Comparison of ENCODE assay signal across 8 mouse cellular contexts in the genomic region with DNA sequence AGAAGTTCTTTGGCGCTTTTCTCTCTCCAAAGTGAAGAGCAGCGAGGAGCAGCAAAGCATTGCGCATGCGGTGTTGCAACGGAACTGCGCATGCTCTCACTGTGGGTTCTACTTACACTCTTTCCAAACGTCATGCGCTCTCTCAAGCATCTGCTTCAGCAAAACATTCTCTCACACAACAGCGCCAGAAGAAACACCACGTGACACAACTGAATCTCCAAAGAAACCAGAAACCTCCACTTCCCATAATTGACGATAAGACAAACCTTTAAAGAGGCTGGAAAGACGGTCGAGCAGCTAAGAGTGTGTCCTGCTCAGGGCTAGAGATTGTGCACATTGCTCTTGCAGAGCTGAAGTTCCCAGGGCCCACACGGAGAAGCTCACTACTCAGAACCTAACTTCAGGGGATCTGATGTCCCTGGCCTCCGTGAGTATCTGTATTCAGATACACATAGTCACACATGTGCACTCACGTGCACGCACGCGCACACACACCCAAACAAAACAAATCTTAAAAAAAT. TPM values are rescaled to one million over a fixed set of nuclear protein-coding genes. Genes with fewer than 3 reads are reported as not detected.
DNase-seq lines count a peak whose midpoint lies in the region; ATAC-seq lines count a peak whose summit lies in the region.

No protein-coding gene starts in this region.

- intact Hi-C loops in left cerebral cortex, postnatal 4 days (cut with DNase I), result no loop called here

- peak; percentile 50 for DNase-seq in cerebellum, adult 11 months
- DNase-seq in embryonic facial prominence, embryonic 11.5 days (ENCODE audit: low spot score), result peak; percentile 74
- DNase-seq in heart, adult 18-20 months, result peak; percentile 83 to 87
- peak; percentile 69 for DNase-seq in kidney, adult 11 months
- DNase-seq in left cerebral cortex, postnatal 4 days, result peak; percentile 37
- DNase-seq in midbrain, embryonic 10.5 days (ENCODE audit: low spot score), result peak; percentile 48
- peak; percentile 90 for DNase-seq in skeletal muscle tissue, adult 2 months (ENCODE audit: low read depth, low spot score)

- peak overlapping the region; percentile 60 for H3K9ac ChIP-seq in embryonic facial prominence, embryonic 11.5 days (replicated peaks; ENCODE audit: low read length)

- peak overlapping the region; percentile 23 for H3K4me2 ChIP-seq in embryonic facial prominence, embryonic 11.5 days (ENCODE audit: low read depth, low read length)

- H3K27ac ChIP-seq in embryonic facial prominence, embryonic 11.5 days (replicated peaks; ENCODE audit: low read depth, low read length), result no peak overlapping the region; the same call in 1 of the 2 replicates
- peak overlapping the region; percentile 77 for H3K27ac ChIP-seq in midbrain, embryonic 10.5 days (replicated peaks)

- H3K4me1 ChIP-seq in embryonic facial prominence, embryonic 11.5 days (ENCODE audit: control insufficient read depth, insufficient read depth, low read length), result no peaks in the 10 kb centered on the region
- H3K4me1 ChIP-seq in midbrain, embryonic 10.5 days, result peaks cover 4% of the 10 kb centered on the region; the same call in 1 of the 2 replicates

- no peaks in the 10 kb centered on the region for H3K36me3 ChIP-seq in embryonic facial prominence, embryonic 11.5 days (replicated peaks; ENCODE audit: control insufficient read depth, insufficient read depth, low read depth, low read length)
- H3K36me3 ChIP-seq in midbrain, embryonic 10.5 days, result no peaks in the 10 kb centered on the region

- H3K27me3 ChIP-seq in embryonic facial prominence, embryonic 11.5 days (ENCODE audit: control insufficient read depth, insufficient read depth, low read length), result no peaks in the 10 kb centered on the region
- H3K27me3 ChIP-seq in midbrain, embryonic 10.5 days (ENCODE audit: low read depth, poor library complexity, severe bottlenecking), result no peaks in the 10 kb centered on the region

- ATAC-seq in cerebellum, adult (ENCODE audit: insufficient number of reproducible peaks, low FRiP score, low TSS enrichment), result no peak
- ATAC-seq in embryonic facial prominence, embryonic 11.5 days (replicated peaks; ENCODE audit: insufficient number of reproducible peaks, low FRiP score, low TSS enrichment, low read depth), result no peak

- no peaks in the 10 kb centered on the region for H3K9me3 ChIP-seq in embryonic facial prominence, embryonic 11.5 days (replicated peaks; ENCODE audit: control insufficient read depth, low read length)
- no peaks in the 10 kb centered on the region for H3K9me3 ChIP-seq in midbrain, embryonic 10.5 days (replicated peaks)

- WGBS in embryonic facial prominence, embryonic 11.5 days, result 54% methylated on average over 19 of the region's 19 CpGs
- WGBS in midbrain, embryonic 10.5 days, result 61% methylated on average over 19 of the region's 19 CpGs

- H3K4me3 ChIP-seq in embryonic facial prominence, embryonic 11.5 days (ENCODE audit: low read depth, low read length), result peak overlapping the region; percentile 23
- peak overlapping the region; percentile 48 for H3K4me3 ChIP-seq in midbrain, embryonic 10.5 days

RNA-seq across cellular contexts. Expression of a gene that starts 29.8 kb away (rescaled TPM):
- polyA plus RNA-seq in embryonic facial prominence, embryonic 11.5 days (2014; fragmentation: Nextera tagmentation; extraction: Ambion mirVana), result 14.1 and 14.3 TPM in 2 replicates
- total RNA-seq in heart, adult 18-20 months (2021), result 10 to 100 TPM; 26.0 to 32.6 TPM
- 10 to 100 TPM; 27.9 TPM for total RNA-seq in left cerebral cortex, postnatal 4 days (2021)
- polyA plus RNA-seq in midbrain, embryonic 10.5 days (2016; fragmentation: Nextera tagmentation; extraction: Ambion mirVana), result 13.5 and 16.9 TPM in 2 replicates

RNA-seq across cellular contexts. Expression of a gene that starts 39.5 kb away (rescaled TPM):
- polyA plus RNA-seq in embryonic facial prominence, embryonic 11.5 days (2014; fragmentation: Nextera tagmentation; extraction: Ambion mirVana), result 40.5 and 46.6 TPM in 2 replicates
- 10 to 100 TPM; 28.9 to 32.8 TPM for total RNA-seq in heart, adult 18-20 months (2021)
- 100 to 1,000 TPM; 113 to 121 TPM for total RNA-seq in left cerebral cortex, postnatal 4 days (2021)
- polyA plus RNA-seq in midbrain, embryonic 10.5 days (2016; fragmentation: Nextera tagmentation; extraction: Ambion mirVana), result 136 and 158 TPM in 2 replicates

RNA-seq across cellular contexts. Expression of a gene that starts 58.6 kb away (rescaled TPM):
- 10.4 and 19.9 TPM in 2 replicates for polyA plus RNA-seq in embryonic facial prominence, embryonic 11.5 days (2014; fragmentation: Nextera tagmentation; extraction: Ambion mirVana)
- 10 to 100 TPM; 11.5 to 12.4 TPM for total RNA-seq in heart, adult 18-20 months (2021)
- 10 to 100 TPM; 73.3 to 78.0 TPM for total RNA-seq in left cerebral cortex, postnatal 4 days (2021)
- polyA plus RNA-seq in midbrain, embryonic 10.5 days (2016; fragmentation: Nextera tagmentation; extraction: Ambion mirVana), result 1.9 and 2.0 TPM in 2 replicates

Comparison
In these comparisons a context has a peak if more than half of its experiments do, and no peak if none do; other contexts are left out.
1. DNase-seq: peak in every context shown above with its lines; median percentile 90 in skeletal muscle tissue, adult 2 months; 85 in heart, adult 18-20 months; 74 in embryonic facial prominence, embryonic 11.5 days; 69 in kidney, adult 11 months; 50 in cerebellum, adult 11 months; 48 in midbrain, embryonic 10.5 days; 37 in left cerebral cortex, postnatal 4 days.
2. RNA of a gene that starts 58.6 kb away (total RNA-seq): 73.3 to 78.0 TPM in left cerebral cortex, postnatal 4 days; 11.5 to 12.4 TPM in heart, adult 18-20 months; every median in the first group is over 4 times any median in the second.